Mouse (Mus musculus): ENCODE measurements around the gene Chaf1b. TPM values are rescaled to one million over a fixed set of nuclear protein-coding genes. Genes with fewer than 3 reads are reported as not detected.

The Chaf1b gene
- polyA plus RNA-seq, 1 experiment from 2014 or later = 80.0 TPM

DNA sequence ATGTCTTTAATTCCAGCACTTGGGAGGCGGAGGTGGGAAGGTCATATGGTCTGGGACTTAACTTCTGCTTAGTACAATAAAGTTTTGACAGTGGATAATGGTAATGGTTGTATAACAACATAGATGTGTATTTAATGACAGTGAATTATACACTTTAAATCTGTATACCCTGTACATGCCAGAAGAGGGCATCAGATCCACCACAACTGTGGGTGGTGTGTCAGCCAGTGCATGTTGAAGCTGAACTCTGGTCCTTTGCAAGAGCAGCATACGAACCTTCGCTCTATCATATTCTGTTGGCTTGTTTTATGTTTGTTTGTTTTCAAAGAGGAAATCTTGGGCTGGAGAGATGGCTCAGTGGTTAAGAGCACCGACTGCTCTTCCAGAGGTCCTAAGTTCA is 63.7 kb downstream of the Chaf1b start:
- peaks cover 3% of the 10 kb centered on the region; the same call in 1 of the 2 replicates for H3K4me1 ChIP-seq (ENCODE audit: control insufficient read depth, insufficient read depth, low read length)
- no peak overlapping the region for H3K4me2 ChIP-seq (replicated peaks; ENCODE audit: low read depth, low read length)
- H3K4me3 ChIP-seq (ENCODE audit: low read depth, low read length) = no peak overlapping the region
- H3K36me3 ChIP-seq (ENCODE audit: control insufficient read depth, insufficient read depth, low read length) = no peaks in the 10 kb centered on the region
- H3K9me3 ChIP-seq (ENCODE audit: control insufficient read depth, low read depth, low read length) = no peaks in the 10 kb centered on the region
- no peak for ATAC-seq (ENCODE audit: insufficient number of reproducible peaks, insufficient read depth, low FRiP score, low read depth)
- 86% methylated on average over 4 of the region's 4 CpGs for WGBS
- H3K27ac ChIP-seq (ENCODE audit: low read length) = no peak overlapping the region
- no peak overlapping the region for H3K9ac ChIP-seq (replicated peaks; ENCODE audit: low read depth, low read length)
- H3K27me3 ChIP-seq (ENCODE audit: control insufficient read depth, insufficient read depth, low read length) = no peaks in the 10 kb centered on the region

Other genes starting within 250 kb of the Chaf1b start
- 13.8 and 15.1 TPM in 2 replicates for gene Cbr3, start 200.7 kb upstream of the Chaf1b start, polyA plus RNA-seq (2014; fragmentation: Nextera tagmentation; extraction: Ambion mirVana)
- gene Dop1b, start 172.0 kb upstream of the Chaf1b start, polyA plus RNA-seq (2014; fragmentation: Nextera tagmentation; extraction: Ambion mirVana) = 20.4 and 24.7 TPM in 2 replicates
- gene Morc3, start 51.8 kb upstream of the Chaf1b start, polyA plus RNA-seq (2014; fragmentation: Nextera tagmentation; extraction: Ambion mirVana) = 44.9 and 45.6 TPM in 2 replicates
- gene Cldn14, start 124.9 kb downstream of the Chaf1b start, polyA plus RNA-seq (2014; fragmentation: Nextera tagmentation; extraction: Ambion mirVana) = not detected in 2 replicates
- 0.22 and 0.27 TPM in 2 replicates for gene Sim2, start 201.0 kb downstream of the Chaf1b start, polyA plus RNA-seq (2014; fragmentation: Nextera tagmentation; extraction: Ambion mirVana)